Mouse (Mus musculus) cerebellum, adult (tissue): ENCODE results near the gene Havcr2.
"Not testable (repeated sequence)": the region's sequence is repeated elsewhere in the genome, so short reads cannot be mapped to it uniquely, and the experiment has no call there.

ENCODE experiments used
- ATAC-seq: cut with Nextera tagmentation; 2 replicates; pipeline ENCODE4 v1.9.2; 2017; ENCODE audit warnings: mild to moderate bottlenecking, moderate library complexity, mixed read lengths; ENCODE audit not compliant: insufficient number of reproducible peaks, low FRiP score, low TSS enrichment

The Havcr2 gene

DNA sequence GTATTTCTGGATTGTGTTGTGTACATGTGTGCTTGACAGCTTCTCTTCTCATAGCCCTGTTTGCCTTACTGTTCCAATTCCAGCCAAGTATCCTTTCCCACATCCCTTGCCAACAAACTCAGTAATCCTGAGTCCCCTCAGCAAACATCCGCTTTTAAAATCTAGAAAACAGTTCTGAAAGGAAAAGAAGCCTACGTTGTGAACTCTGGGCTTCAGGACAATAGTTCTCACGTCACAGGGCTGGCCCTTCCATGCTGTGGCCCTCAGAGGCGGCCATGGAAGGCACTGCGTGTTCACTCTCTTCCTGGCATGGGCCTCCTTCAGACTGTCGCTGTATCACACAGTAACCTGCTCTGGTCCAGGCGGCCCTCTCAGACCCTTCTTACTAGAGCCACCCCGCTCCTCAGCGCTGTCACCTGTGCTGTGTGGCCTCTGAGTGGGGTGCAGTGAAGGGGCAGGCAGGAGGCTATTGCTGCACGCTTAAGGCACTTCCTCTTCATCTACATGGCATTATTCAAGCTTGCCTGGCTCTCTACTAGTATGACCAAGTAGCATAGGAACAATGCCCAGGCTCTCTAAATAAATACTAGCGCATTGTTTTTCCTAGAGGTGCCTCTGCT lies 5.2 kb upstream of the Havcr2 start:
- 0 out of 2 replicates have a peak, but pooled peaks have one; percentile 15 for ATAC-seq

DNA sequence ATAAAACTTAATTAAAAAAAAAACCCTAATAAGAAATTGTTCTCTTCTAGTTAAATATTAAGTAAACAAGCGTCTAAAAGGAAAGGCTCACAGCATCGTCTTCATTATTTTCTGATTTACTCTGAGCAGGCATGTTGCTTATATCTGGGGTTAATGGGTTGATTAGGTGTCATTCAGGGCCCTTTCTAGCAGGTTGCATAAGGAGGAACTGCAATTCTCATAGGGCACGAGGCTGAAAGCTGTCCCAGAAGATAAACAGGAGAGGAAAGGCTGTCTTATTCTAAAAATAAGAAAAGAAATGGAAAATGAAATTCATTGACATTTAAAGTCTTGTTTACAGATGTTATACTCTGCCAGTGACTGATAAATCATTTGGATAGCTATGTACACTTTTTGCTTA lies 5.2 kb downstream of the Havcr2 start:
- no peak for ATAC-seq

DNA sequence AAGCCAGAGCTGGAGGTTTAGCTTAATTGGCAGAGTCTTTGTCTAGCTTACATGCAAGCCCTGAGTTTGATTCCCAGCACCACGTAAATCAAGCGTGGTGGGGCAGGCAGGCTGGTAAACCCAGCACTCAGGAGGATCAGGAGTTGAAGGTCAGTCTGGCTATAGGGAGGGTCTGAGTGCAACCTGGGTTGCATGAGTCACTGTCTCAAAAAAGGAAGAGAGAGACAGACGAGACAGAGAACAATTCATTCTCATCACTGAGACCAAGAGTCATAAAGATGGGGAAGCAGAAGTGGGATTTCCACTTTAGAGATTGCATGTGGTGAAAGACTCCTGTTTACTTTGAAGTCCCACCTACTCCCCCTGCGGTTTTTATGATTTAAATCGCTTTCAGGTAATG lies 6.6 kb downstream of the Havcr2 start:
- ATAC-seq, result no peak

- ATAC-seq, result no peak
Measured at GRCm38 (mm10) chr11:46461931-46462330, 7.2 kb downstream of the Havcr2 start.

- no peak for ATAC-seq
Measured at GRCm38 (mm10) chr11:46466878-46467277, 12.1 kb downstream of the Havcr2 start.

- no peak for ATAC-seq
Measured at GRCm38 (mm10) chr11:46474220-46474619, 19.5 kb downstream of the Havcr2 start.

- ATAC-seq, result no peak
Measured at GRCm38 (mm10) chr11:46479311-46479710, 24.6 kb downstream of the Havcr2 start.

GRCm38 (mm10) chr11:46480517-46480916 lies 25.8 kb downstream of the Havcr2 start:
- no peak for ATAC-seq

DNA sequence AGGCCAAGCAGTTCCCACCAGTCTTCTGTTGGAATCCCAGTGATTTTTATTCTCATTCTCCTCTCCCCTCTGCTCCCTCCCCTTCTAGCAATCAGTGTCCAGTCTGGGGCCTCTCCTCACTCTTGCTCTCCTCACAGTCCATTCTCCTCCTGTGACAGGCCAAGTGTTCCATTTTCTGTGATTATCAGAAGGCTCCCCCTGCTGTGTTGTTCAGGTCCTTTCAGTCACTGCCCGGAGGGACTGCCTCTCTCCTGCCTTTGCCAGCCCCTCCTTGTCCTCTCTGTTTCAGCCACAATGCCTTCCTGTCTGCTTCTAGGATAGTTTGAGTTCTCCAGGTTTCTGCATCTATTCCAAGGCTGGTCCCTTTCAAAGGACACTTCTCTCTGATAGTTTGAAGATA lies 33.5 kb downstream of the Havcr2 start:
- ATAC-seq, result peak; percentile 31; the same call in 1 of the 2 replicates

GRCm38 (mm10) chr11:46488650-46489049 lies 33.9 kb downstream of the Havcr2 start:
- ATAC-seq, result no peak

DNA sequence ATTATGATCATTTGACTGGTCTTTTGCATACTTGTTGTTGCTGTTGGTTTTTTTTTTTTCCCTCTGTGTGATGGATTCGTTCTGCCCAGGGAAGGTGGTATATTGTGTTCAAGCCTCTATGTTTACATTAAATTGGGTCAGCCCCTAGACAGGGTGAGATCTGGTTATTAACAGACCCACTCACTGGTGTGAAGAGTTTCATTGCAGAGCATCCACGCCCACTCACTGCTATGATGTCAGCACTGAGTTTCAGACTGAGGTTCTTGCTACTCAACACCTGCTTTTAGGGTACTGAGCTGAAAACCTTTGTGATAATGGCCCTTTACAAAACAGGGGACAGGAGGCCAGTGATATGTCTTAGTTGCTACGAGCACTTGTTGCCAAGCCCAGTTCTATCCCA lies 52.4 kb downstream of the Havcr2 start:
- ATAC-seq, result no peak

GRCm38 (mm10) chr11:46509900-46510299 lies 55.2 kb downstream of the Havcr2 start:
- ATAC-seq, result no peak

- not testable (repeated sequence) for ATAC-seq
Measured at GRCm38 (mm10) chr11:46521341-46521740, 66.6 kb downstream of the Havcr2 start.

DNA sequence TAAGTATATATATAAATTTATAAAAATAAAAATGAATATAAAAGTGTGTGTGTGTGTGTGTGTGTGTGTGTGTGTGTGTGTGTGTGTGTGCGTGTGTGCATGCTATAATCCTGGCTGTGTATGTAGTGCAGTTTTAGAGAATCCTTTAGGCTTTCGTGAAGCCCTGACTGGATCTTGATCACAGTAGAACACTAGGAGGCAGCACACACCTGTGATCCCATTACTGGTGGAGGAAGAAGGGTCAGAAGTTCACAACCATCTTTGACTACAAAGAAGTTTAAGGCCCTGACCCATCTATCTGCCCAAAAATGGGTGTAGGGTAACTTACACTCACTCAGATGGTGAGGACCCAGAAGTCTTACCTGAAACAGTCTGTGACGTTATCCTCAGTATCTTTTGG lies 68.0 kb downstream of the Havcr2 start:
- ATAC-seq, result no peak

DNA sequence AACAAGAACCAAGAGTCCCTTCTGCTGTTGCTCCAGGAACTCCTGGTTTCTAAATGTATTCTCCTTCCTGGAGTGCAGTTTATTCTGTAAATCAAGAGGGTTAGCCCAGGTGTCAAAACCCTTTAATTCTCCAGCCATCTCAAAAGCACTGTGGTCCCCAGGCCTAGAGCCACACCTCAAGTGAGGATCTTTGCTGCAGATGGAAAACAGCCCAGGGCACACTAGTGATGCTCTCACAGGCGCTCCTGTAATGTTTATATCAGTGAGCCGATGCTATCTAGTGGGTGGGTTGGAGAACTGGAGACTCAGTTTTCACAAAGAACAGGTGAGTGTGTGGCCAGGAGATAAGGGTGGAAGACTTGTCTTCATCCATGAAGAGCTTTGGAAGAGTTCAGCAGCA lies 69.2 kb downstream of the Havcr2 start, which contains the start of gene Gm12169:
Gene Gm12169 (plus strand): TSS at position 301 of the 400 bp plus-strand sequence.
- no peak for ATAC-seq

- no peak for ATAC-seq
Measured at GRCm38 (mm10) chr11:46530149-46530548, 75.4 kb downstream of the Havcr2 start.
